Mouse (Mus musculus): ENCODE measurements around the gene Stx3. TPM values are rescaled to one million over a fixed set of nuclear protein-coding genes. Genes with fewer than 3 reads are reported as not detected.

Stx3 gene
- polyA plus RNA-seq, 1 experiment from 2014 or later = 11.6 TPM

DNA sequence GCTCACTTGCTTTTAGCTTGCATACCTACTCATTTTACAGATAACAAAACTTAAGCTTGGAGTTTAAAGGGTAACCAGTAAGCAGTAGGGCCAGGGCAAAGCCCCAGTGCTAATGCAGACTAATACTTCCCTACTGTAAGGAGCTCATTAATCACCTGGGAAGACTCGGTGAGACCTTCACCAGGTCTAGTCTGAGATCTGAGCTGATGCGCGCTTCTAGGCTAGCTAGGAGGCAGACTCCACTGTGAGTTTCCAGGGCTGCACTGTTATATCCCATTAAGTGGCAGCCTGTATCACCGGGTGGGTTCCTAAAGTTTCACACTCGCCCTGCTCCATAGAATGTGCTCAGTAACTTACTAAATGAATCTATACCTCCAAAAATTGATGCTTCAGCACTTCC lies 1.6 kb downstream of the Stx3 start:
- Histone ChIP-seq H3K4me3 (peak overlapping the region; percentile 79), H3K36me3 (no peaks in the 10 kb centered on the region), H3K9me3 (no peaks in the 10 kb centered on the region), H3K27me3 (ENCODE audit: insufficient read depth, poor library complexity, severe bottlenecking) (0 out of 2 replicates have a peak, but pooled peaks cover 12% of the 10 kb centered on the region), H3K4me1 (peaks cover 38% of the 10 kb centered on the region), H3K27ac (no peak overlapping the region)
- DNase-seq (ENCODE audit: low spot score) = no peak
- 9% methylated on average over 5 of the region's 5 CpGs for WGBS

GRCm38 (mm10) chr19:11816706-11817105 lies 2.5 kb downstream of the Stx3 start:
- Histone ChIP-seq H3K4me1 (peaks cover 46% of the 10 kb centered on the region), H3K4me3 (0 out of 2 replicates have a peak overlapping the region, but pooled peaks have one; percentile 8), H3K36me3 (no peaks in the 10 kb centered on the region), H3K27ac (no peak overlapping the region), H3K27me3 (ENCODE audit: insufficient read depth, poor library complexity, severe bottlenecking) (0 out of 2 replicates have a peak, but pooled peaks cover 12% of the 10 kb centered on the region), H3K9me3 (no peaks in the 10 kb centered on the region)
- WGBS = 29% methylated on average over 6 of the region's 6 CpGs
- DNase-seq (ENCODE audit: low spot score) = no peak

DNA sequence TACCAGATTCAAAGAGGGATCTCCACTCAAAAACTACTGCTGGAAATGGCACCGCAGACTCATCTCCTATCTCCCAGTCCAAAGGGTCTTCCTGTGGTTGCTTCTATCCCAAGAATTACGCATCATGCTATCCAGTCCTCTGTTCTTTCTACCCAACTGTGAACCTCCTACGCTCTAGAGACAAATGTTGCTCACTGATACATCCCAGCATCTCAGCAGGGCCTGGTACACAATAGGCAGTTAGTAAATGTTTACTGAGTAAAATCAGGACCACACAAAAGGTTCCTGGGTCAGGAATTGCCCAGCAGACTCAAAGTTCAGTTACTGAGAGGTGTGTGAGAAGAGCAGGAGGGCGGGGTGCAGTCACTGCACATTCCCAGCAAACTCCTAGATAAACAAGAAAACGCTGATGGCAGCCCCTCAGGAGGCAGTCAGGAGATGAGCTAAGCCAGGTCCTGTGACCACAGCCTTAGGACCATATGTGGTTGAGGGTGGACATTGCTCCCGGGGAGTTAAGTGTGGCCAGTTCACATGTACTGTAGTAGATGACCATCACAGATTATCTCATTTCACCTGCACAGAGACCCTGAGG lies 4.4 kb downstream of the Stx3 start:
- no peak for DNase-seq (ENCODE audit: low spot score)
- Histone ChIP-seq H3K9me3 (no peaks in the 10 kb centered on the region), H3K4me3 (no peak overlapping the region), H3K36me3 (no peaks in the 10 kb centered on the region), H3K27me3 (ENCODE audit: insufficient read depth, poor library complexity, severe bottlenecking) (0 out of 2 replicates have a peak, but pooled peaks cover 12% of the 10 kb centered on the region), H3K4me1 (peaks cover 46% of the 10 kb centered on the region), H3K27ac (no peak overlapping the region)
- WGBS = 68% methylated on average over 6 of the region's 6 CpGs

- Histone ChIP-seq H3K4me1 (peaks cover 41% of the 10 kb centered on the region), H3K27me3 (ENCODE audit: insufficient read depth, poor library complexity, severe bottlenecking) (0 out of 2 replicates have a peak, but pooled peaks cover 12% of the 10 kb centered on the region), H3K4me3 (no peak overlapping the region; the same call in 1 of the 2 replicates), H3K27ac (peak overlapping the region; percentile 67), H3K36me3 (no peaks in the 10 kb centered on the region), H3K9me3 (no peaks in the 10 kb centered on the region)
- no peak for DNase-seq (ENCODE audit: low spot score)
- WGBS = 8% methylated on average over 8 of the region's 8 CpGs
Measured at GRCm38 (mm10) chr19:11813649-11814048, 5.6 kb downstream of the Stx3 start.

GRCm38 (mm10) chr19:11813136-11813535 lies 6.1 kb downstream of the Stx3 start:
- no peak for DNase-seq (ENCODE audit: low spot score)
- H3K27ac ChIP-seq = no peak overlapping the region
- WGBS = 69% methylated on average over 4 of the region's 4 CpGs

DNA sequence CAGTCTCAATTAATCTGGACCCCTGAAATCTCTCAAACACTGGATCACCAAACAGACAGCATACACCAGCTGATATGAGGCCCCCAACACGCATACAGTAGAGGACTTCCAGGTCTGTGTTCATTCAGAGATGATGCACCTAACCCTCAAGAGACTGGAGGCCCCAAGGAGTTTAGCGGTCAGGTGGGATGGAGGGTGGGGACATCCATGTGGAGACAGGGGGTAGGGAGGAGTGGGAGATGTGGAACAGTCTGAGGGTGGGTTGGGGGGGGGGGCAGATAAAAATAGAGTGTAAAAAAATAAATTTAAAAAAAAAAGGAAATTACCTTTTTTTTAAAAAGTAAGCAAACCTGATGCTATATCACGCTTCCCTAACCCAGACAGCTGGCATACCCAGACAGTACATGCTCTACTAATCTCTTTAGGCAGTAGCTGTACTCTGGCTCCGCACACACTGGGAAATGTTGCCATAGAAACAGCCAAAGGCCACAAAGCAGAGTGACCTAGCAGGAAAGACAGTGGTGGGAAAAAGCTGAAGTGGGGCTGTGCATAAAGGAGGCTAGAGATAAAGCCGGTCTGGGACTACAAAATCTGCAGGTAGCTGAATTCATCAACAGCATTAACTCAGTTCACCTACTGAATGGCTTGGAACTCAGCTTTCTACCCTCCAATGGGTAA lies 7.4 kb downstream of the Stx3 start:
- peaks cover 29% of the 10 kb centered on the region for H3K4me1 ChIP-seq
- H3K27me3 ChIP-seq (ENCODE audit: insufficient read depth, poor library complexity, severe bottlenecking) = 0 out of 2 replicates have a peak, but pooled peaks cover 5% of the 10 kb centered on the region
- H3K27ac ChIP-seq = no peak overlapping the region
- WGBS = 41% methylated on average over 5 of the region's 5 CpGs
- H3K9me3 ChIP-seq = no peaks in the 10 kb centered on the region
- no peak for DNase-seq (ENCODE audit: low spot score)
- H3K36me3 ChIP-seq = no peaks in the 10 kb centered on the region
- no peak overlapping the region for H3K4me3 ChIP-seq

More at GRCm38 (mm10) chr19:11813136-11813535, 6.1 kb downstream of the Stx3 start:
- H3K36me3 ChIP-seq = no peaks in the 10 kb centered on the region
- peaks cover 36% of the 10 kb centered on the region for H3K4me1 ChIP-seq
- no peaks in the 10 kb centered on the region for H3K9me3 ChIP-seq
- no peak overlapping the region for H3K4me3 ChIP-seq
- 0 out of 2 replicates have a peak, but pooled peaks cover 7% of the 10 kb centered on the region for H3K27me3 ChIP-seq (ENCODE audit: insufficient read depth, poor library complexity, severe bottlenecking)

- no peaks in the 10 kb centered on the region for H3K9me3 ChIP-seq
- no peaks in the 10 kb centered on the region for H3K36me3 ChIP-seq
- H3K27me3 ChIP-seq (ENCODE audit: insufficient read depth, poor library complexity, severe bottlenecking) = no peaks in the 10 kb centered on the region
- H3K4me3 ChIP-seq = no peak overlapping the region
- H3K27ac ChIP-seq = no peak overlapping the region
- H3K4me1 ChIP-seq = peaks cover 24% of the 10 kb centered on the region
- DNase-seq (ENCODE audit: low spot score) = no peak
- WGBS = 67% methylated on average over 1 of the region's 1 CpGs
Measured at GRCm38 (mm10) chr19:11810856-11811255, 8.3 kb downstream of the Stx3 start.

GRCm38 (mm10) chr19:11810003-11810758 lies 9.0 kb downstream of the Stx3 start:
- WGBS = 71% methylated on average over 5 of the region's 5 CpGs
- Histone ChIP-seq H3K27me3 (ENCODE audit: insufficient read depth, poor library complexity, severe bottlenecking) (no peaks in the 10 kb centered on the region), H3K9me3 (no peaks in the 10 kb centered on the region), H3K4me1 (peaks cover 24% of the 10 kb centered on the region), H3K4me3 (no peak overlapping the region), H3K27ac (no peak overlapping the region), H3K36me3 (no peaks in the 10 kb centered on the region)
- DNase-seq (ENCODE audit: low spot score) = no peak

DNA sequence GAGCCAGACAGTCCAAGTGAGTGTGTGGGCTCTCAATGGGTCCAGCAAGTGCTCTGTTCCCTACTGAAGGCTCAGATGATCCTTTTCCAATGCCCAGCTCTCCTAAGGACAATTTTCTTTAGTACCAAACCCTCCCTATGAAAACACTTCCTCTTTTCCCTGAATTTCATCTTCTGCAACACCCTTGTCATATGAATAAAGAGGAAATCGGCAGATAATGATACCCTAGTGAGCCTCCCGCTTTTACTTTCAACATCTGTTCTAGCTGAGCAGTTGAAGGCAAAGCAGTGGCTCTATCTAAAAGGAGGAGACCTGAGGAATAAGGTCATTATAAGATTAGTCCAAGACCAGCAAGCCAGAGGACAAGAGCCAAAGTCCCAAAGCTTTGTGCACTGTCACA lies 10.8 kb downstream of the Stx3 start:
- WGBS = 85% methylated on average over 2 of the region's 2 CpGs
- no peaks in the 10 kb centered on the region for H3K36me3 ChIP-seq
- no peaks in the 10 kb centered on the region for H3K9me3 ChIP-seq
- no peak overlapping the region for H3K4me3 ChIP-seq
- no peak overlapping the region for H3K27ac ChIP-seq
- no peak for DNase-seq (ENCODE audit: low spot score)
- H3K27me3 ChIP-seq (ENCODE audit: insufficient read depth, poor library complexity, severe bottlenecking) = no peaks in the 10 kb centered on the region
- H3K4me1 ChIP-seq = peaks cover 17% of the 10 kb centered on the region

GRCm38 (mm10) chr19:11807822-11808221 lies 11.4 kb downstream of the Stx3 start:
- peak; percentile 43 for DNase-seq (ENCODE audit: low spot score)
- Histone ChIP-seq H3K36me3 (no peaks in the 10 kb centered on the region), H3K27me3 (ENCODE audit: insufficient read depth, poor library complexity, severe bottlenecking) (no peaks in the 10 kb centered on the region), H3K27ac (no peak overlapping the region), H3K4me1 (peaks cover 12% of the 10 kb centered on the region), H3K9me3 (no peaks in the 10 kb centered on the region), H3K4me3 (no peak overlapping the region)
- 74% methylated on average over 6 of the region's 6 CpGs for WGBS

- Histone ChIP-seq H3K27me3 (ENCODE audit: insufficient read depth, poor library complexity, severe bottlenecking) (no peaks in the 10 kb centered on the region), H3K9me3 (no peaks in the 10 kb centered on the region), H3K4me1 (peaks cover 7% of the 10 kb centered on the region), H3K4me3 (no peak overlapping the region), H3K36me3 (no peaks in the 10 kb centered on the region), H3K27ac (no peak overlapping the region)
- no peak for DNase-seq (ENCODE audit: low spot score)
- 45% methylated on average over 2 of the region's 2 CpGs for WGBS
Measured at GRCm38 (mm10) chr19:11807251-11807650, 12.0 kb downstream of the Stx3 start.

DNA sequence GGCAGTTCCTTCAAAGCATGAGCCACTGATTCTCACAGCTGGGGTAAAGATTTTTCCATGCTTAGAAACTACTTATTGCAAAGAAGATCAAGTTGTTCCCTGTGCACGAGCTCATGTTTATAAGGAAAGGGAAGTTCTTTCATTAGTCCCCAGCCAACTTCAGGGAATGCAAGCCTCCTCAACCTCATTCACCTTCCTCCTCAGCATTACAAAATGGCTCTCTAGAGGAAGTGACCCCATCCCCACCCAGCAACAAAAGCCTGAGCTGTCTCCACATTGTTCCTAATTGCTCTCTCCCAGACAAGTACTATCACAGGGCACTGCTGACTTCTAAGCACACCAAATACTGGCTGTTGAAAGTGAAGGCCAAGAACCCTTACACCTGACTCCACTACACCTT lies 14.8 kb downstream of the Stx3 start:
- Histone ChIP-seq H3K36me3 (no peaks in the 10 kb centered on the region), H3K4me3 (no peak overlapping the region), H3K4me1 (no peaks in the 10 kb centered on the region), H3K9me3 (no peaks in the 10 kb centered on the region), H3K27ac (no peak overlapping the region), H3K27me3 (ENCODE audit: insufficient read depth, poor library complexity, severe bottlenecking) (no peaks in the 10 kb centered on the region)
- 64% methylated on average over 1 of the region's 1 CpGs for WGBS
- DNase-seq (ENCODE audit: low spot score) = no peak
